Mouse (Mus musculus) limb, embryonic 13.5 days (tissue): ENCODE results near the gene Gin1. TPM values are rescaled to one million over a fixed set of nuclear protein-coding genes. Genes with fewer than 3 reads are reported as not detected.

Experiments used
- ATAC-seq: fragments of 200-750 bp; cut with Nextera tagmentation; 2 replicates; pipeline ENCODE4 v1.8.0; 2017; ENCODE audit warnings: low read depth, moderate number of reproducible peaks, moderate TSS enrichment; ENCODE audit not compliant: low FRiP score
- H3K27ac ChIP-seq: fragments of 300-500 bp; sonication (generic); 2 replicates; pipeline ENCODE4 v1.5.1; 2015; ENCODE audit warnings: inconsistent platforms, mild to moderate bottlenecking, moderate library complexity
- H3K27me3 ChIP-seq: fragments of 300-500 bp; sonication (generic); 2 replicates; pipeline ENCODE4 v1.6.1; 2015; ENCODE audit warnings: mild to moderate bottlenecking, inconsistent platforms
- H3K36me3 ChIP-seq: fragments of 300-500 bp; sonication (generic); 2 replicates; pipeline ENCODE4 v1.6.1; 2015; ENCODE audit warnings: inconsistent platforms, mild to moderate bottlenecking, moderate library complexity
- H3K4me1 ChIP-seq: fragments of 300-500 bp; sonication (generic); 2 replicates; pipeline ENCODE4 v1.6.1; 2015; ENCODE audit warnings: inconsistent platforms
- H3K4me2 ChIP-seq: fragments of 300-500 bp; sonication (generic); replicated peaks from 2 replicates; pipeline ENCODE4 v1.6.1; 2015; ENCODE audit warnings: inconsistent platforms, mild to moderate bottlenecking, moderate library complexity
- H3K4me3 ChIP-seq: fragments of 300-500 bp; sonication (generic); 2 replicates; pipeline ENCODE4 v1.5.1; 2015; ENCODE audit warnings: moderate library complexity, mild to moderate bottlenecking, inconsistent platforms
- H3K9ac ChIP-seq: fragments of 300-500 bp; sonication (generic); 2 replicates; pipeline ENCODE4 v1.6.1; 2015; ENCODE audit warnings: mild to moderate bottlenecking, inconsistent platforms
- H3K9me3 ChIP-seq: fragments of 300-500 bp; sonication (generic); 2 replicates; pipeline ENCODE4 v1.6.1; 2016; ENCODE audit warnings: inconsistent platforms
- WGBS: fragments of 180-500 bp; shearing (Covaris S2); methylation state at CpG from one replicate; pipeline ENCODE4 v1.1.7; 2015; 5-methylcytosine and 5-hydroxymethylcytosine counted together
- polyA plus RNA-seq: library from polyadenylated mRNA; unstranded; fragments of >200 nt; fragmentation: Nextera tagmentation; extraction: Ambion mirVana; gene quantifications from 2 replicates; pipeline ENCODE4 v1.2.1, GENCODE M21; 2015

Gin1 gene
- polyA plus RNA-seq, 1 experiment from 2014 or later, result 18.7 TPM

- Histone ChIP-seq H3K4me3 (peak overlapping the region; percentile 93), H3K27me3 (no peaks in the 10 kb centered on the region), H3K36me3 (no peaks in the 10 kb centered on the region), H3K9ac (no peak overlapping the region), H3K4me1 (peaks cover 20% of the 10 kb centered on the region), H3K4me2 (peak overlapping the region; percentile 79), H3K27ac (no peak overlapping the region), H3K9me3 (no peaks in the 10 kb centered on the region)
- no peak for ATAC-seq
- 78% methylated on average over 2 of the region's 2 CpGs for WGBS
Observed at GRCm38 (mm10) chr1:97768089-97768488, 1.9 kb upstream of the Gin1 start.

DNA sequence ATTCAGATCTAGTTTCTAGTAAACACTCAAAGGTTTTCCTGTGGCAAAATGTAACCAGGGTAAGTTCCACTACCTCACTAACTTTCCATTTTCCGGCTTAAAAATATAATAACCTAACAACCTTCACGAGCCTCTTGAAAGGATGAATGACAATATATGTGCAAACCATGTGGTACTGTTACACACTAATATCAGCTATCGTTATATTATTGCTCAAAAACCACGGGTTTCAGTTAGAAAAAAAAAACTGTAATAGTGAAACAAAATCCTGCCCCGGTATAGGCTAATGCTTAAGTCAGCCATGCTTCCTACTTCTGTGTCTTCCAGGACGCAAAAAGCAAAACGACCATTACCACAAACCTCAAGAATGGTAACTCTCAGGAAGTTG, 1.1 kb upstream of the Gin1 start:
- peak overlapping the region; percentile 79 for H3K4me2 ChIP-seq
- 10% methylated on average over 7 of the region's 7 CpGs for WGBS
- no peak overlapping the region for H3K27ac ChIP-seq
- H3K4me3 ChIP-seq, result peak overlapping the region; percentile 93
- ATAC-seq, result no peak
- peaks cover 20% of the 10 kb centered on the region for H3K4me1 ChIP-seq
- H3K27me3 ChIP-seq, result no peaks in the 10 kb centered on the region
- no peaks in the 10 kb centered on the region for H3K36me3 ChIP-seq
- peak overlapping the region; percentile 88 for H3K9ac ChIP-seq
- H3K9me3 ChIP-seq, result no peaks in the 10 kb centered on the region

DNA sequence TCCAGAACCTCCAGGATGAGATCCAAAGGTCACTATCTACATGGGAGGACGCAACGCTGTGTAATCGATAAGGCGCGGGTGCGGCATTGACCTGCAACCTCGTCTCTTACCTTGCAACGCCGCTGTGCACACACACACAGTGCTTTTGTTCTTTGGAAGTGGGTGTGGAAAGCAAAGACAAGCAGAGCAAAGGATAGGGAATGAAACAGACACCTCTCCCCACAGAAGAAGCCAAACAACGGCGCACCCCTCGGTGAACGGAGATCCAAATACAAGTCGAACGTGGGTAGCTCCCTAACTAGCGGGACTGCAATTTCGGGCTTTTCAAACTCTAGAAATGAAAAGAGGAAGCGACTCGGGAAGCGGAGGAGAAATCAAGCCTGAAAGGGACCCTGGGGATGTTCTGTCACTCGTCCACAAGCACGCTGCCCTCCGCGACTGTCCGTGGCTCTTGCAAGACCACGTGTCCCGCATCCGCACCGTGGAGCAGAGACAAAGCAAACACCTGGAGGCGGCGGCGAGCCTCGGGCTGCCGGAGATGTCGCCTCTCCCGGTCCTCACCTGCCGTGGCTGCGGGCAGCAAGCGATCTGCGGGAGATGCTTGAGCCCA, 573 bp upstream of the Gin1 start:
- peak; percentile 70 for ATAC-seq
- WGBS, result under 1% methylated on average over 40 of the region's 40 CpGs
- Histone ChIP-seq H3K9me3 (no peaks in the 10 kb centered on the region), H3K27me3 (no peaks in the 10 kb centered on the region), H3K9ac (peak overlapping the region; percentile 88), H3K4me1 (peaks cover 20% of the 10 kb centered on the region), H3K36me3 (no peaks in the 10 kb centered on the region), H3K27ac (peak overlapping the region; percentile 74; the same call in 1 of the 2 replicates), H3K4me3 (peak overlapping the region; percentile 93), H3K4me2 (peak overlapping the region; percentile 79)

DNA sequence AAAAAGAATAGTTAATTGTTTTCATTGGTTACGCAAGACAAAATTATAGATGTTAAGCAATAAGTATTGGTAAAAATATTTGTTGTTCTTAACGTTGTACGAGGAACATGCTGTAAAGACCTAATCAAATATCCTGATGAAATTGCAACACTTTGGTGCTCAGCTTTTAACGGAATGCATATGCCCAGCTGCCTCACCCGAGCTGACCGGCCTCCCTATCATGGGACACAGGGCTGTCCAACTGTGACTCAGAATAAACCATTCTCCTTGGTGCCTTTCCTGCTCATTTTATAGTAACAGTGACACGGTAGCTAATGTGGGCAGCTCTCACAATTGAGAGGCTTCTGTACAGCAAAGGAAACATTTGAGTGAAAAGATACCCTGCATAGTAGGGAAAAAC, 1.1 kb downstream of the Gin1 start:
- peaks cover 20% of the 10 kb centered on the region for H3K4me1 ChIP-seq
- H3K36me3 ChIP-seq, result no peaks in the 10 kb centered on the region
- H3K9ac ChIP-seq, result no peak overlapping the region
- H3K9me3 ChIP-seq, result no peaks in the 10 kb centered on the region
- no peak for ATAC-seq
- peak overlapping the region; percentile 66 for H3K4me2 ChIP-seq
- H3K27me3 ChIP-seq, result no peaks in the 10 kb centered on the region
- no peak overlapping the region for H3K27ac ChIP-seq
- 54% methylated on average over 7 of the region's 7 CpGs for WGBS
- peak overlapping the region; percentile 93; the same call in 1 of the 2 replicates for H3K4me3 ChIP-seq

DNA sequence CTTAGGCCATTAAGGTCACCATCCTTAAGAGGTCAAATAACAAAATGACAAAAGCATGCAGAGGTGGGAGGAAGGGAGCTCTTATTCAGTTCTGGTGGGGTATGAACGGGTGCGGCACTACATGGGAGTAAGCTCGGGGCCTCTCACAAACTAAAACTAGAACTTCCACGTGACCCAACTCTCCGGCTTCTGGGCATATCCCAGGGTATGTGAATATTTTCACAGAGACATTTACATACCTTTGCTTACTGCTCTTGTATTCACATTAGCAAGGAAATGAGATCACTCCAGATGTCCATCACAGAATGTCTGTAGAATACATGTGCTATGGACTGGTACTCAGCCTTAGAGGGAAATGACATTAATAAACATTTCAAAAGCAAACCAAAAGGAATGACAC, 1.8 kb downstream of the Gin1 start:
- WGBS, result 90% methylated on average over 5 of the region's 5 CpGs
- H3K4me1 ChIP-seq, result peaks cover 20% of the 10 kb centered on the region
- H3K27ac ChIP-seq, result no peak overlapping the region
- H3K9me3 ChIP-seq, result no peaks in the 10 kb centered on the region
- no peak overlapping the region for H3K4me2 ChIP-seq
- no peaks in the 10 kb centered on the region for H3K27me3 ChIP-seq
- H3K9ac ChIP-seq, result no peak overlapping the region
- ATAC-seq, result no peak
- no peak overlapping the region for H3K4me3 ChIP-seq
- no peaks in the 10 kb centered on the region for H3K36me3 ChIP-seq

- H3K27me3 ChIP-seq, result no peaks in the 10 kb centered on the region
- H3K4me3 ChIP-seq, result no peak overlapping the region
- no peaks in the 10 kb centered on the region for H3K36me3 ChIP-seq
- H3K27ac ChIP-seq, result no peak overlapping the region
- no peak for ATAC-seq
- no peak overlapping the region for H3K9ac ChIP-seq
- no peak overlapping the region for H3K4me2 ChIP-seq
- WGBS, result 90% methylated on average over 6 of the region's 6 CpGs
- H3K9me3 ChIP-seq, result no peaks in the 10 kb centered on the region
- peaks cover 9% of the 10 kb centered on the region for H3K4me1 ChIP-seq
Observed at GRCm38 (mm10) chr1:97773362-97773761, 3.4 kb downstream of the Gin1 start.

- H3K4me3 ChIP-seq, result no peak overlapping the region
- no peaks in the 10 kb centered on the region for H3K36me3 ChIP-seq
- no peaks in the 10 kb centered on the region for H3K9me3 ChIP-seq
- H3K27ac ChIP-seq, result no peak overlapping the region
- WGBS, result 94% methylated on average over 2 of the region's 2 CpGs
- no peak overlapping the region for H3K9ac ChIP-seq
- no peak for ATAC-seq
- H3K4me2 ChIP-seq, result no peak overlapping the region
- H3K27me3 ChIP-seq, result no peaks in the 10 kb centered on the region
- 0 out of 2 replicates have a peak, but pooled peaks cover 3% of the 10 kb centered on the region for H3K4me1 ChIP-seq
Observed at GRCm38 (mm10) chr1:97773973-97774372, 4.0 kb downstream of the Gin1 start.

GRCm38 (mm10) chr1:97781674-97782073, 11.7 kb downstream of the Gin1 start:
- no peak overlapping the region for H3K4me3 ChIP-seq
- no peak overlapping the region for H3K27ac ChIP-seq
- H3K4me1 ChIP-seq, result no peaks in the 10 kb centered on the region
- 96% methylated on average over 7 of the region's 7 CpGs for WGBS
- no peaks in the 10 kb centered on the region for H3K36me3 ChIP-seq
- no peak overlapping the region for H3K9ac ChIP-seq
- H3K27me3 ChIP-seq, result no peaks in the 10 kb centered on the region
- H3K4me2 ChIP-seq, result no peak overlapping the region
- no peaks in the 10 kb centered on the region for H3K9me3 ChIP-seq
- ATAC-seq, result no peak

DNA sequence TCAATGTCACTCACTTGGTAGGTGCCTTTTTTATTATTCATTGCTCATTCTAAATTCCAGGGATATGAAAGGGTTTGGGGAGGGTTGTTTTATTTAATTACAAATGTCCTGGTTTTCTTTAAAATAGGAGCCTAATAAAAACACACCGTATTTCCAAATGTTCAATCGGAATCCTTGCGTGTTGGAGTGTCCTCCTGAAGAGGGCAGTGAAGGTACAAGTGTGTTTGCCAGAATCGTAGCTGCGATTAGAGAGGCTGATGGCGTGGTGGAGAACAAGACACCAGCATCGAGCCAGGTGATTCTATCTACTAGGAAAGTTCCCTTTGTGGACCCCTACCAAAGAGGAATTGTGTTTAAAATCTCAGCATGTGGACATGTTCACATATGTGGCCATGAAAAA, 15.0 kb downstream of the Gin1 start:
- 76% methylated on average over 7 of the region's 7 CpGs for WGBS
- H3K9ac ChIP-seq, result no peak overlapping the region

DNA sequence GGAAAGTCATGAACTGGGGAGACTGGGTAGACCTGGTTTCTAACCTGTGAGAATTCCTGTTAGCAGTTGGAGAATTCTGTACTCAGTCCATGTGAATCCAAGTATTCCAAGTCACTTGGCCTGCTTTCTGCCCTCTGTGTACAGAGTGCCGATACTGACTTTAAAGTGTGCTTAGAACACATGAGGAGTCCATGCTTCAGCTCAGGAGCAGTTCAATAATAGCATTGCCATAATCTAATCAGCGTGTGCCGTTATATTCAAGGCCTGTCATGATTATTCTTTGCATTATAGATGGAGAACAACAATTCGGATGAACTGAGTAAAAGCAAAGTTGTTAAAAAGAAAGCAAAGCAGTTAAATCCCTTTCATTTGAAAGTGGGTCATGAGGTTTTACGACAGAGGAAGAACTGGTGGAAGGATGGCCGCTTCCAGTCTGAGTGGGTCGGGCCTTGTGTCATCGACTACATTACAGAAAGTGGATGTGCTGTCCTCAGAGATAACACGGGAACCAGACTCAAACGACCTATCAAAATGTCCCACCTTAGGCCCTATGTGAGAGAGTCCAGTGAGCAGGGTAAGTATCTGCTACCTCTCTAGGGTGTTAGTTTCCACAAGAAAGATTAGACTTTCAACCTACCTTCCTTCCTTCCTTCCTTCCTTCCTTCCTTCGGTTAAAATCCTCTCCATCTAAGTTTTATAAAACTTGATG, 15.9 kb downstream of the Gin1 start:
- no peaks in the 10 kb centered on the region for H3K27me3 ChIP-seq
- H3K9ac ChIP-seq, result no peak overlapping the region
- 84% methylated on average over 11 of the region's 11 CpGs for WGBS
- no peaks in the 10 kb centered on the region for H3K9me3 ChIP-seq
- no peak overlapping the region for H3K4me3 ChIP-seq
- no peaks in the 10 kb centered on the region for H3K4me1 ChIP-seq
- no peaks in the 10 kb centered on the region for H3K36me3 ChIP-seq
- H3K27ac ChIP-seq, result no peak overlapping the region
- no peak overlapping the region for H3K4me2 ChIP-seq
- ATAC-seq, result no peak

More for the DNA sequence above, 15.0 kb downstream of the Gin1 start:
- no peaks in the 10 kb centered on the region for H3K36me3 ChIP-seq
- H3K27ac ChIP-seq, result no peak overlapping the region
- no peaks in the 10 kb centered on the region for H3K9me3 ChIP-seq
- no peaks in the 10 kb centered on the region for H3K4me1 ChIP-seq
- H3K4me2 ChIP-seq, result no peak overlapping the region
- no peaks in the 10 kb centered on the region for H3K27me3 ChIP-seq
- no peak overlapping the region for H3K4me3 ChIP-seq
- ATAC-seq, result no peak

DNA sequence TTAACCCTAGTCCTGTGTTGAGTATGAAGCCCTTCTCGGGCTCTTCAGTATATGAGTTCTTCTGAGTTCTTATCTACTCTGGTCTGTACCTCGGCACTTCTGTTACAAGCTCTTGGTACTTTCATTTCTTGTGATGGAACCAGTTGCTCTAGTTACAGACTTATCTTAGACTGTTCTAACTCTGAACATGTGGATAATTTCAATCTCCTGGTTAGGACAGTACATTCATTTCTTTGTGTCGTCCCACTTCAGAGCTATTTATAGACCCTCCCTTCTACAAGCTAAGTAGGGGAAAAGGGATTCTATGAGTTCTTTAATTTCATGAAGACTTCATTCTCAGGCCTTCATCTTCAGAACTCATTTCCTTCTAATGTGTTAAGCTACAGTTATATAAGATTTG, 17.7 kb downstream of the Gin1 start:
- no peak overlapping the region for H3K27ac ChIP-seq
- H3K4me3 ChIP-seq, result no peak overlapping the region
- no peak overlapping the region for H3K9ac ChIP-seq
- no peaks in the 10 kb centered on the region for H3K36me3 ChIP-seq
- no peak overlapping the region for H3K4me2 ChIP-seq
- H3K9me3 ChIP-seq, result no peaks in the 10 kb centered on the region
- ATAC-seq, result no peak
- H3K27me3 ChIP-seq, result no peaks in the 10 kb centered on the region
- H3K4me1 ChIP-seq, result no peaks in the 10 kb centered on the region
- 81% methylated on average over 3 of the region's 3 CpGs for WGBS

DNA sequence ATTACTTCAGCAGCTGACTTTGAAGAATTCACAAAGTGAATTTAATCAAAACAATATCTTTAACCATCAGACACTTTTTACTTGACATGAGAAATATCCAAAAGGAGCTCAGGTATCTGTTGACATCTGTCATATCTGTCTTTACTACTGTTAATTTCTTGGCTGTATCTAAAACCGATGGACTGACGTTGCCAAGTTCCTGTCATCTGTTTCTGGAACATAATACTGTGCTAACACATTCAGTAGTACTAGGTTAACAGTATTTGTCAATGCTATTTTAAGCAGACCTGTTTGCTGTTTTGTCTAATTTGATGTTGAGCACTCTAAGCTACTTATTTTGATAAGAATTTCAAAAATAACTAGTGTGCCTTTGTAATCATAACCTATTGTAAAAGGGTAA, 18.5 kb downstream of the Gin1 start:
- WGBS, result 86% methylated on average over 2 of the region's 2 CpGs

GRCm38 (mm10) chr1:97794110-97794509, 24.1 kb downstream of the Gin1 start:
- ATAC-seq, result no peak
- no peak overlapping the region for H3K4me2 ChIP-seq
- no peaks in the 10 kb centered on the region for H3K27me3 ChIP-seq
- H3K4me3 ChIP-seq, result no peak overlapping the region
- WGBS, result 91% methylated on average over 3 of the region's 3 CpGs
- no peak overlapping the region for H3K9ac ChIP-seq
- H3K9me3 ChIP-seq, result no peaks in the 10 kb centered on the region
- no peak overlapping the region for H3K27ac ChIP-seq
- no peaks in the 10 kb centered on the region for H3K36me3 ChIP-seq
- H3K4me1 ChIP-seq, result no peaks in the 10 kb centered on the region

More for the DNA sequence above, 18.5 kb downstream of the Gin1 start:
- Histone ChIP-seq H3K4me3 (no peak overlapping the region), H3K4me2 (no peak overlapping the region), H3K36me3 (no peaks in the 10 kb centered on the region), H3K9ac (no peak overlapping the region), H3K27me3 (no peaks in the 10 kb centered on the region), H3K4me1 (no peaks in the 10 kb centered on the region), H3K27ac (no peak overlapping the region), H3K9me3 (no peaks in the 10 kb centered on the region)
- ATAC-seq, result no peak
